Mouse (Mus musculus) lung, postnatal 0 days (tissue): ENCODE measurements around the gene Them7.

ENCODE experiments used
- CTCF ChIP-seq: IDR thresholded peaks from 2 replicates; pipeline ENCODE4 v1.5.1; 2016; ENCODE audit warnings: antibody characterized with exemption, mild to moderate bottlenecking
- EP300 ChIP-seq: IDR thresholded peaks from 2 replicates; pipeline ENCODE4 v1.6.1; 2016; ENCODE audit warnings: antibody characterized with exemption, mild to moderate bottlenecking, control low read depth

DNA sequence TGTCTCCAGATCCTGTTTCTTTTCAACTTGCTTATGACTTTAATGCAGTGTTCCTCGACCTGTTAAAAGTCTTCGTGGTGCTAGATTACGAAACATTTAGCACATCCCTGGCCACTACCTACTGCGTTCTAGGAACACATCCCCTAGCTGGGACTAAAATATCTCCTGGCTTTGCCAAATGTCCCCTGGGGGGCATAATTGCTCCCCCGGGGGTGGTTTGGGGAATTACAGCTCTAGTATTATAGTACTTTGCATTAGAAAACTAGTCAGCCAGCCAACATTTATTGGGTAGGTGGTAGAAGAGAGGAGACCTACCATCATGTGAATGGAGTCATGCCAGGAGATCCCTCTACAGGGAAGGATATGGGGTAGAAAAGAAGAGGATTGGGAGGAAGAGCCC, 101.9 kb downstream of the Them7 start:
- no peak for TF ChIP-seq CTCF
- TF ChIP-seq EP300, result no peak
